Mouse (Mus musculus) embryonic facial prominence, embryonic 11.5 days (tissue): ENCODE results near the gene Exosc10. TPM values are rescaled to one million over a fixed set of nuclear protein-coding genes. Genes with fewer than 3 reads are reported as not detected.

Experiments used
- ATAC-seq: fragments of 200-750 bp; cut with Nextera tagmentation; replicated peaks from 2 replicates; pipeline ENCODE4 v1.8.0; 2017; ENCODE audit warnings: low read depth; ENCODE audit not compliant: insufficient number of reproducible peaks, low FRiP score, low TSS enrichment
- DNase-seq: peaks from one replicate; pipeline ENCODE4 v3.0.0-alpha.2; 2015; ENCODE audit warnings: low spot score
- H3K27ac ChIP-seq: fragments of 300-500 bp; sonication (generic); replicated peaks from 2 replicates; pipeline ENCODE4 v1.5.1; 2014; ENCODE audit warnings: mild to moderate bottlenecking, low read depth, low read length, control low read depth
- H3K27me3 ChIP-seq: fragments of 300-500 bp; sonication (generic); 2 replicates; pipeline ENCODE4 v1.6.1; 2014; ENCODE audit warnings: mild to moderate bottlenecking, low read length, moderate library complexity, mixed read lengths; ENCODE audit not compliant: control insufficient read depth, insufficient read depth
- H3K36me3 ChIP-seq: fragments of 300-500 bp; sonication (generic); replicated peaks from 2 replicates; pipeline ENCODE4 v1.6.1; 2014; ENCODE audit warnings: low read depth, mild to moderate bottlenecking, low read length, moderate library complexity, mixed read lengths; ENCODE audit not compliant: control insufficient read depth, insufficient read depth
- H3K4me1 ChIP-seq: fragments of 300-500 bp; sonication (generic); 2 replicates; pipeline ENCODE4 v1.6.1; 2014; ENCODE audit warnings: low read length, mixed read lengths; ENCODE audit not compliant: control insufficient read depth, insufficient read depth
- H3K4me2 ChIP-seq: fragments of 300-500 bp; sonication (generic); 2 replicates; pipeline ENCODE4 v1.6.1; 2014; ENCODE audit warnings: low read depth, mild to moderate bottlenecking, control low read depth, low read length, moderate library complexity
- H3K4me3 ChIP-seq: fragments of 300-500 bp; sonication (generic); 2 replicates; pipeline ENCODE4 v1.5.1; 2014; ENCODE audit warnings: low read depth, low read length, control low read depth
- H3K9ac ChIP-seq: fragments of 300-500 bp; sonication (generic); replicated peaks from 2 replicates; pipeline ENCODE4 v1.6.1; 2014; ENCODE audit warnings: mild to moderate bottlenecking, control low read depth, low read length
- H3K9me3 ChIP-seq: fragments of 300-500 bp; sonication (generic); replicated peaks from 2 replicates; pipeline ENCODE4 v1.6.1; 2016; ENCODE audit warnings: mild to moderate bottlenecking, low read length, inconsistent platforms, mixed read lengths; ENCODE audit not compliant: control insufficient read depth
- WGBS: fragments of 180-500 bp; shearing (Covaris S2); extraction: QIAGEN DNeasy Blood & Tissue Kit; methylation state at CpG from one replicate; pipeline ENCODE4 v1.1.7; 2014; 5-methylcytosine and 5-hydroxymethylcytosine counted together
- polyA plus RNA-seq: library from polyadenylated mRNA; unstranded; fragments of >200 nt; fragmentation: Nextera tagmentation; extraction: Ambion mirVana; gene quantifications from 2 replicates; pipeline ENCODE4 v1.2.1, GENCODE M21; 2014

Gene Exosc10
- polyA plus RNA-seq, 1 experiment from 2014 or later, result 114 TPM

DNA sequence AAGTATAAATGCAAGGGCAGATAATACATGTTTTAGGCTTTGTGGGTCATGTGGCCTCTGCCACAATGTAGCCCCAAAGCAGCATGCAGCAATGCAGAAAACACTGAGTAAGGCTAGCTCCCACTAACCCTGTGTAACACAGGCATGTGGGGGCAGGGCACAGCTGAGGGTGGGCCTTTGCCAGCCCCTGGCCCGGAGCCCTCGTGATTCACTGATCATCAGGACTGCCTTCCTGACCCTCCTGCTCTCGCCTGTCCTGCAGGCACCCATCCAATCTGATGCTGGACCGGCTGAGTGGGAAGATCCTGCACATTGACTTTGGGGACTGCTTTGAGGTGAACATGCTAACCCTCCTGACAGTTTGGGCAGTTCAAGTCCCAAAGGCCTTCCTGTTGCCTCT lies 9.1 kb upstream of the Exosc10 start:
- no peak overlapping the region for H3K4me2 ChIP-seq
- 86% methylated on average over 4 of the region's 4 CpGs for WGBS
- DNase-seq, result no peak
- H3K36me3 ChIP-seq, result peaks cover 20% of the 10 kb centered on the region
- no peak overlapping the region for H3K4me3 ChIP-seq
- H3K27ac ChIP-seq, result no peak overlapping the region
- H3K4me1 ChIP-seq, result no peaks in the 10 kb centered on the region
- ATAC-seq, result no peak
- no peaks in the 10 kb centered on the region for H3K9me3 ChIP-seq
- no peak overlapping the region for H3K9ac ChIP-seq
- no peaks in the 10 kb centered on the region for H3K27me3 ChIP-seq

DNA sequence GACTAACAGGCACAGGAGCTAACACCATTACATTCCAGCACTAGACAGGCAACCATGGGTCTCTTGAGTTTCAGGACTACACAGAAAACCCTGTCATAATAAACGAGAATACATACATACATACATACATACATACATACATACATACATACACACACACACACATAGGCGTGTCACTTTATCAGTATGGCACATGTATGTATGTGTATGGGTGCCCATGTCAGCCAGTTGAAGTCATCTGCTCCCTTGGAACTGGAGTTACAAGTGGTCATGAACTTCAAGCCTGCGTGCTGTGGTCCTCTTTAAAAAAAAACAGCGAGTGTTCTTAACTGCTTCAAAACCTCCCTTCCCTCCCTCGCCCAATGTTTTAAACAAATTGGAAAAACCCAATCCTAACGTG lies 463 bp upstream of the Exosc10 start:
- WGBS, result 34% methylated on average over 6 of the region's 6 CpGs
- Histone ChIP-seq H3K27ac (peak overlapping the region; percentile 93), H3K4me1 (no peaks in the 10 kb centered on the region), H3K4me3 (peak overlapping the region; percentile 90), H3K36me3 (peaks cover 9% of the 10 kb centered on the region), H3K27me3 (no peaks in the 10 kb centered on the region), H3K9ac (peak overlapping the region; percentile 99), H3K9me3 (no peaks in the 10 kb centered on the region), H3K4me2 (peak overlapping the region; percentile 78)
- DNase-seq (no peak), ATAC-seq (peak; percentile 50; the same call in 1 of the 2 replicates)

DNA sequence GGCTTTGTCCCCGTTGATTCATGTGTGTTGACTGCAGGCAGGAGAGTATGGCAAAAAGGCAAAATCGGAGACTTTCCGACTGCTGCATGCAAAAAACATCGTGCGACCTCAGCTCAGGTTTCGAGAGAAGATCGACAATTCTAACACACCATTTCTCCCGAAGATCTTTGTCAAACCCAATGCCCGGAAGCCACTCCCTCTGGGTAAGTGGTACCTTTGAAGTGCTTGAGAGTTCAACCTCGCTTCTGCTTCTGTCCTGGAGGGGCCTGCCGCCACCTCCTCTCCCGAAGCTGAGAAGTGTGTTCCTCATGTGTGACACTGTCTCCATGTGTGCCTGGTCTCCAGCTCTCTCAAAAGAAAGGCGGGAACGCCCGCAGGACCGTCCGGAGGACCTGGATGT lies 4.4 kb downstream of the Exosc10 start:
- no peak for ATAC-seq

DNA sequence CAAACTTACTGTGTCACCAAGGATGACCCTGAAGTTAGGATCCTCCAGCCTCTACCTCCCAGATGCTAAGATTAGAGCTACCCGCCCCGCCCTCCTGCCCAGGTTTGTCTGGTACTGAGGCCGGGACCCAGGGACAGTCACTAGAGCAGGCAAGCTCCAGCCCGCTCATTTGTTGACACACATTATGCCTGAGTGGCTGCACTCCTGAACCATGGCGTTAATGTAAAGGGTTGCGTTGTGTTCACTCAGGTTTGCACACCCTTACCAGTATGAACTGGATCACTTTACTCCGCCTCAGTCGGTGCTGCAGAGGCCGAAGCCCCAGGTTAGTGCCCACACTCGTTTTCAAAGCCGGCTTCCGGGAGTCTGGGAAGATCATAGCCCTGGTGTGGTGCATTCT lies 5.4 kb downstream of the Exosc10 start:
- DNase-seq (no peak), ATAC-seq (no peak)
- H3K27me3 ChIP-seq, result no peaks in the 10 kb centered on the region
- H3K9ac ChIP-seq, result no peak overlapping the region
- H3K4me1 ChIP-seq, result no peaks in the 10 kb centered on the region
- no peak overlapping the region for H3K4me3 ChIP-seq
- H3K36me3 ChIP-seq, result peaks cover 44% of the 10 kb centered on the region
- no peak overlapping the region for H3K27ac ChIP-seq
- 91% methylated on average over 12 of the region's 12 CpGs for WGBS
- H3K9me3 ChIP-seq, result no peaks in the 10 kb centered on the region
- no peak overlapping the region for H3K4me2 ChIP-seq

More for the DNA sequence above, 4.4 kb downstream of the Exosc10 start:
- no peak overlapping the region for H3K27ac ChIP-seq
- WGBS, result 94% methylated on average over 17 of the region's 17 CpGs
- H3K9ac ChIP-seq, result no peak overlapping the region
- H3K27me3 ChIP-seq, result no peaks in the 10 kb centered on the region
- H3K4me3 ChIP-seq, result no peak overlapping the region
- no peak overlapping the region for H3K4me2 ChIP-seq
- H3K9me3 ChIP-seq, result no peaks in the 10 kb centered on the region
- no peak for DNase-seq
- H3K36me3 ChIP-seq, result peaks cover 41% of the 10 kb centered on the region
- no peaks in the 10 kb centered on the region for H3K4me1 ChIP-seq

DNA sequence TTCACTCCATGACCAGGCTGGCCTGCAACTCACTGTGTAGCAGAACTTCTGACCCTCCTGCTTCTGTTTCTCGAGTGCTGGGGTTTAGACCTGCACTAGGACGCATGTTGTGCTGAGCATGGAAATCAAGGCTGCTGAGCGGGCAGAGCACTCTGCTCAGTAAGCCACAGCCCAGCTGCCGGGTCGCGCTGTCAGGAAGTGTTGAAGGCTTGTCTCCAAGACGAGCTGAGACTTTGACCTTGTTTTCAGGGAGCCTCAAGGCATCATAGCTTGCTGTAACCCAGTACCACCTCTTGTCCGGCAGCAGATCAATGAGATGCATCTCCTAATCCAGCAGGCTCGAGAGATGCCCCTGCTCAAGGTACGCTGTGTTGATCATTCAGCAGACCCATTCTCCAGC lies 11.9 kb downstream of the Exosc10 start:
- H3K9ac ChIP-seq, result no peak overlapping the region
- H3K4me3 ChIP-seq, result no peak overlapping the region
- H3K4me2 ChIP-seq, result no peak overlapping the region
- ATAC-seq (no peak), DNase-seq (no peak)
- 90% methylated on average over 10 of the region's 10 CpGs for WGBS
- H3K27me3 ChIP-seq, result no peaks in the 10 kb centered on the region
- H3K27ac ChIP-seq, result no peak overlapping the region
- H3K36me3 ChIP-seq, result peaks cover 51% of the 10 kb centered on the region
- no peaks in the 10 kb centered on the region for H3K9me3 ChIP-seq
- no peaks in the 10 kb centered on the region for H3K4me1 ChIP-seq

DNA sequence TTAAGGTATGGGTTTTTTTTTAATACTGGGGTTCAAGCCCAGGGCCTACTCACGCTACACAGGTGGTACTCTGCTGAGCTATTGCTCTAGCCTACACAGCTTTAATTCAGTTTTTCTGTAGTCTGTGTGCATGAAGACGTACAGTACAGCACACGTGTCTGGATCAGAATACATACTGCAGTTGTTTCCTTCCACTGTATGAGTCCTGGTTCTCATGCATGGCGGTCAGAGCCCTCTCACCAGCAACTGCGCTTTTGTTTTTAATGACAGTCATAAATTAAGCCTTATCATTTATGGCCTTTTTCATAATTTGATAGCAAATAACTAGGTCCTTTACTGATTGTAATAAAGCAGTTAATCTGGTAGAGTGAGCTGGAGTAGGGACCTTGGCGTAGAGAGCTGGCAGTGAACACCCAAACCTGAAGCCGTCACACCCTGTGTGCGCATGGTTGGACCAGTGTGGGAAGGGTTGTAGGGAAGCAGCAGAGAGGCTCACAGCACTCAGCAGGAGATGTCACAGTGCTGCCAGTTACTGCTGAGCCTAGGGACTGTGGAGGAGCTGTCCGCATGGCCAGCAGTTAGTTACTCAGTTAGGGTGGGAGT lies 12.6 kb downstream of the Exosc10 start:
- Histone ChIP-seq H3K4me3 (no peak overlapping the region), H3K4me2 (no peak overlapping the region), H3K27ac (no peak overlapping the region), H3K9me3 (no peaks in the 10 kb centered on the region), H3K4me1 (no peaks in the 10 kb centered on the region), H3K36me3 (peaks cover 48% of the 10 kb centered on the region), H3K27me3 (no peaks in the 10 kb centered on the region), H3K9ac (no peak overlapping the region)
- no peak for ATAC-seq
- DNase-seq, result no peak
- WGBS, result 96% methylated on average over 9 of the region's 9 CpGs

DNA sequence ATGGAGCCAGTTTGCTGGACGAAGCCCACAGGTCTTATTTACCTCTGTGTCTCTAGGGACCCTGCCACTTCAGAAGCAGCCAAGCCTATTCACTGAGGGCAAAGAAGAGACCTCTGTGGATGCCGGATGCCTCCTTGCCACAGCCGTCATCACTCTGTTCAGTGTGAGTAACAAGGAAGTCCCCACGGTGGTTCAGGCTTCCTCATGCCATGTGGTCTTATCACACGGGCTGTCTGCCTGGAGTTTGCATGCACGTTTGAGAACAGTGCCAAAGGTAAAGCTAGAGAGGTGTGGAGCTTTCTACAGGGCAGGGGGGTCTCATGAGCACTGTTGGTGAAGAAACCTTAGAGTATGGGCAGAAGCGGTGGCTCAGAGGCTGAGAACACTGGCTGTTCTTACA lies 15.0 kb downstream of the Exosc10 start:
- Histone ChIP-seq H3K36me3 (peaks cover 42% of the 10 kb centered on the region), H3K9ac (no peak overlapping the region), H3K4me2 (no peak overlapping the region), H3K4me1 (no peaks in the 10 kb centered on the region), H3K4me3 (no peak overlapping the region), H3K27ac (no peak overlapping the region), H3K9me3 (no peaks in the 10 kb centered on the region), H3K27me3 (no peaks in the 10 kb centered on the region)
- WGBS, result 86% methylated on average over 7 of the region's 7 CpGs
- DNase-seq (no peak), ATAC-seq (no peak)

DNA sequence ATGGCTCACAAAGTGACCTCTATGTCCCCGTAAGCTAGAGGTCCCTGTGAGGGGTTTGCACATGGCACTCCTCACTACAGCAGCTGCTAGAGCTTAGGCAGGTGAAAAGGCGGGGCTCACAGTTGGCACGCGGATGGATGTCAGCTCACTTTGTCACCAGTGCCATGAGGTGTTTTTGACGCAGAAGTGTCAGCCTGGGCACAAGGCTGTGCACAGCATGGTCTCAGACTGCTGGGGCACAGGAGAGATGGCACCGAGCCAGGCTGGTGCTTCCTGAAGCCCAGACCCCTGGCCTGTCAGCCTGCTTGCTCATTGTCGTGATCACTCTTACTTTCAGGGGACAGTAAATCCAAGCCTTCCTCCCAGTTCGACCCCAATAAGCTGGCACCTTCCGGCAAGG lies 22.5 kb downstream of the Exosc10 start:
- Histone ChIP-seq H3K27ac (no peak overlapping the region), H3K4me3 (no peak overlapping the region), H3K4me2 (no peak overlapping the region), H3K36me3 (peaks cover 19% of the 10 kb centered on the region), H3K9ac (no peak overlapping the region), H3K4me1 (no peaks in the 10 kb centered on the region), H3K27me3 (no peaks in the 10 kb centered on the region), H3K9me3 (no peaks in the 10 kb centered on the region)
- 92% methylated on average over 9 of the region's 9 CpGs for WGBS
- ATAC-seq (no peak), DNase-seq (no peak)
